Mouse (Mus musculus) midbrain, embryonic 11.5 days (tissue): ENCODE results near the gene Piezo1. TPM values are rescaled to one million over a fixed set of nuclear protein-coding genes. Genes with fewer than 3 reads are reported as not detected.

Source experiments
- ATAC-seq: fragments of 200-750 bp; cut with Nextera tagmentation; 2 replicates; pipeline ENCODE4 v1.8.0; 2017; ENCODE audit warnings: moderate TSS enrichment, moderate library complexity; ENCODE audit not compliant: low FRiP score
- DNase-seq: peaks from one replicate; pipeline ENCODE4 v3.0.0; 2015; ENCODE audit warnings: low spot score; ENCODE audit errors: missing footprints
- H3K27ac ChIP-seq: fragments of 300-500 bp; sonication (generic); 2 replicates; pipeline ENCODE4 v1.5.1; 2014; ENCODE audit warnings: low read depth, low read length
- H3K27me3 ChIP-seq: fragments of 300-500 bp; sonication (generic); 2 replicates; pipeline ENCODE4 v1.6.1; 2014; ENCODE audit warnings: mild to moderate bottlenecking, low read length, moderate library complexity, mixed read lengths; ENCODE audit not compliant: control insufficient read depth, insufficient read depth
- H3K36me3 ChIP-seq: fragments of 300-500 bp; sonication (generic); 2 replicates; pipeline ENCODE4 v1.6.1; 2014; ENCODE audit warnings: mild to moderate bottlenecking, low read length, moderate library complexity, mixed read lengths; ENCODE audit not compliant: control insufficient read depth, insufficient read depth
- H3K4me1 ChIP-seq: fragments of 300-500 bp; sonication (generic); 2 replicates; pipeline ENCODE4 v1.6.1; 2014; ENCODE audit warnings: low read length; ENCODE audit not compliant: control insufficient read depth, insufficient read depth
- H3K4me2 ChIP-seq: fragments of 300-500 bp; sonication (generic); 2 replicates; pipeline ENCODE4 v1.6.1; 2014; ENCODE audit warnings: mild to moderate bottlenecking, moderate library complexity
- H3K4me3 ChIP-seq: fragments of 300-500 bp; sonication (generic); 2 replicates; pipeline ENCODE4 v1.5.1; 2014; ENCODE audit warnings: low read depth, low read length
- H3K9ac ChIP-seq: fragments of 300-500 bp; sonication (generic); 2 replicates; pipeline ENCODE4 v1.6.1; 2014; ENCODE audit warnings: low read length
- H3K9me3 ChIP-seq: fragments of 300-500 bp; sonication (generic); 2 replicates; pipeline ENCODE4 v1.6.1; 2016; ENCODE audit warnings: low read length; ENCODE audit not compliant: control insufficient read depth
- WGBS: fragments of 180-500 bp; shearing (Covaris S2); extraction: QIAGEN DNeasy Blood & Tissue Kit; methylation state at CpG from one replicate; pipeline ENCODE4 v1.1.7; 2014; 5-methylcytosine and 5-hydroxymethylcytosine counted together
- polyA plus RNA-seq: library from polyadenylated mRNA; unstranded; fragments of >200 nt; fragmentation: Nextera tagmentation; extraction: Ambion mirVana; gene quantifications from 2 replicates; pipeline ENCODE4 v1.2.1, GENCODE M21; 2014

Gene Piezo1
- polyA plus RNA-seq, 1 experiment from 2014 or later, result 4.3 TPM

DNA sequence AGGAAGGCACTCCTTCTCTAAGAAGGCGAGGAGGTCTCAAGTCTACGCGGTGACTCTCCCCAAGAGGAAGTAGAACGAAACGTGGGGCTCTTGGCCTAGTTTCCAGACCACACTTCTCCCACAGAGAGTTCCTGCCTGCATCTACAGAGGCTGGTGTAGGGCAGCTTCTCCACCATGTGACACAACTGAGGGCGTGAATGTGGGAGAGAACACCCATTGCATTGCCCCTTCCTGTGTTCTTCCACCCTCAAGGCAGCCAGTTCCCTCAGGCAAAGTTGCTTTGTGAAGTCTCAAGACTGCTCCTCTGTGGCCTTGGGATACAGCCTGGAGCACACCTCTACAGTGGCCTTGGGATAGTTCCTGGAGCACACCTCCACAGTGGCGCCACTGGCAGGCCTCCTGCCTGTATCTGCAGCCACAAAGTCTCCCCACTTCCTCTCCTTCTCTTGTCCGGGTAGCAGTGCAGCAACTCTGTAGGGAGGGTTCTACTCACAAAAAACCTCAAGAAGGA, 77.2 kb downstream of the Piezo1 start:
- H3K9ac ChIP-seq, result no peak overlapping the region

GRCm38 (mm10) chr8:122470691-122471090, 80.4 kb downstream of the Piezo1 start:
- Histone ChIP-seq H3K4me1 (peaks cover 7% of the 10 kb centered on the region), H3K9ac (no peak overlapping the region), H3K36me3 (no peaks in the 10 kb centered on the region), H3K27ac (no peak overlapping the region), H3K4me3 (no peak overlapping the region), H3K27me3 (no peaks in the 10 kb centered on the region), H3K9me3 (no peaks in the 10 kb centered on the region), H3K4me2 (no peak overlapping the region)
- no peak for ATAC-seq
- 86% methylated on average over 5 of the region's 5 CpGs for WGBS
- DNase-seq, result no peak

More for the DNA sequence above, 77.2 kb downstream of the Piezo1 start:
- H3K36me3 ChIP-seq, result 0 out of 2 replicates have a peak, but pooled peaks cover 3% of the 10 kb centered on the region
- ATAC-seq (no peak), DNase-seq (no peak)
- WGBS, result 91% methylated on average over 8 of the region's 8 CpGs
- no peak overlapping the region for H3K4me2 ChIP-seq
- no peak overlapping the region for H3K4me3 ChIP-seq
- no peaks in the 10 kb centered on the region for H3K27me3 ChIP-seq
- no peak overlapping the region for H3K27ac ChIP-seq
- H3K4me1 ChIP-seq, result peaks cover 15% of the 10 kb centered on the region
- no peaks in the 10 kb centered on the region for H3K9me3 ChIP-seq

DNA sequence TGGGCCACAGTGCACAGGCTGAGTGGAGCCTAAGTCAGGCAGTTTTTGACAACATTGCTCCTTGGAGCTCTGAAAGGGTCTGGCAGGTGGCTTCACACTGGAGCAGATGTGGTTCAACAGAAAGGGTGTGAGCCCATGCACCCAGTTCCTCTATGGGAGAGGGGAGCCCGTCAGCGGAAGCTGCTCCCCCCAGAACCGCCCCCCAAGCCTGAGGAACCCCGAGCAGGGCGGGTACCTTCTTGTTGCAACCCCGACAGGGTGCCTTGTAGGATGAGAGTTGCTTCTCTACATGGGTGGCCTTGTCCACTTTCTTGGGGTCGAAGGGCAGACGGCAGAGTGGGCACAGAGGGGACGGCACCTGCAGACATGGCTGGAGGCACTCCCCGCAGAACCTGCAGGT, 81.2 kb downstream of the Piezo1 start:
- Histone ChIP-seq H3K4me2 (no peak overlapping the region), H3K4me1 (peaks cover 3% of the 10 kb centered on the region), H3K9ac (no peak overlapping the region), H3K36me3 (no peaks in the 10 kb centered on the region), H3K4me3 (no peak overlapping the region), H3K9me3 (no peaks in the 10 kb centered on the region), H3K27ac (no peak overlapping the region), H3K27me3 (no peaks in the 10 kb centered on the region)
- DNase-seq, result no peak
- WGBS, result 89% methylated on average over 10 of the region's 10 CpGs
- ATAC-seq, result no peak

DNA sequence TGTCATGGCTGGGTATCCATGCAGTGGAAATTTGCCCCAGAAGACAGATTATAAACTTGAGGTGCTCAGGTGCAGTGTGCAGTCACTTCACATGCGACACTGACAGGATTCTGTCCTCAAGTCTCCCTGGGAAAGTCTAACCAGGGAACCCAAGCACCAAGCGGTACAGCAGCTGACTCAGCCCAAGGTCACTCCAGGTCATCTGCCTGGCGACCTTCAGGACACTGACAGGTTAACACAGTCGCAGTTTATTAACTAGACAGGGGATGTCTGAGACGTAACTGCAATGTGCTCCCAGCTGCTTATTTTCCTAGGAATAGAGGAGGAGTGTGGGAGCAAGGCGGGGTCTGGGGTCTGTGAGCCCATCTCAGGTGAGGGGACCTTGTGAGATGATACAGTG, 81.7 kb downstream of the Piezo1 start:
- Histone ChIP-seq H3K4me3 (no peak overlapping the region), H3K4me1 (no peaks in the 10 kb centered on the region), H3K27ac (no peak overlapping the region), H3K9ac (no peak overlapping the region), H3K9me3 (no peaks in the 10 kb centered on the region), H3K27me3 (no peaks in the 10 kb centered on the region), H3K4me2 (no peak overlapping the region), H3K36me3 (no peaks in the 10 kb centered on the region)
- WGBS, result 83% methylated on average over 6 of the region's 6 CpGs
- no peak for ATAC-seq
- no peak for DNase-seq

DNA sequence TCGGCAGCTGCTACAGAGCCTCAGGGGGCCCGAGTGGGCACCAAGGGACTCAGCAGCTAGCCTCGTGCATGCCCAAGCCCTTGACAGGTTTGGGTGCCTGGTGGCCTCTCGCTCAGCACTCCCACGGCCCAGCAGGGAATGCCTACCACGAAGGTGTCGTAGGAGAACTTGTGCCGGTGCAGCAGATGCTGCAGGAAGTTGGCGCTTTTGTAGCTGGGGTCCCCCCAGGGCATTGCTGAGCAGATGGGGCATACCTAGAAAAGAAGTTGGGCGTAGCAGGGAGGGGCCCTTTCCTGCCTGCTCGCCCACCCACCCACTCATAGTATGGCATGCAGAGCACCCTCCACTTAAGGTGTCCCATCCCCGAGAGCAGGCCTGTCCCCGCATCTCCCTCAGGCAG, 83.3 kb downstream of the Piezo1 start:
- Histone ChIP-seq H3K4me1 (no peaks in the 10 kb centered on the region), H3K9me3 (no peaks in the 10 kb centered on the region), H3K36me3 (no peaks in the 10 kb centered on the region), H3K27ac (no peak overlapping the region), H3K4me2 (no peak overlapping the region), H3K4me3 (no peak overlapping the region), H3K27me3 (no peaks in the 10 kb centered on the region), H3K9ac (no peak overlapping the region)
- WGBS, result 93% methylated on average over 13 of the region's 13 CpGs
- no peak for ATAC-seq
- no peak for DNase-seq

- no peak for ATAC-seq
- WGBS, result 73% methylated on average over 7 of the region's 7 CpGs
- H3K4me2 ChIP-seq, result no peak overlapping the region
- no peak overlapping the region for H3K9ac ChIP-seq
- peaks cover 20% of the 10 kb centered on the region for H3K27me3 ChIP-seq
- H3K9me3 ChIP-seq, result no peaks in the 10 kb centered on the region
- DNase-seq, result no peak
- H3K4me3 ChIP-seq, result no peak overlapping the region
- H3K4me1 ChIP-seq, result peaks cover 12% of the 10 kb centered on the region
- no peaks in the 10 kb centered on the region for H3K36me3 ChIP-seq
- H3K27ac ChIP-seq, result no peak overlapping the region
These were observed 86.1 kb downstream of the Piezo1 start for GRCm38 (mm10) chr8:122464985-122465384.

GRCm38 (mm10) chr8:122463651-122464640, 87.2 kb downstream of the Piezo1 start:
- H3K27me3 ChIP-seq, result peaks cover 28% of the 10 kb centered on the region
- no peak for DNase-seq
- no peak for ATAC-seq
- H3K36me3 ChIP-seq, result no peaks in the 10 kb centered on the region
- H3K27ac ChIP-seq, result no peak overlapping the region
- WGBS, result 72% methylated on average over 12 of the region's 12 CpGs
- H3K4me3 ChIP-seq, result no peak overlapping the region
- peaks cover 12% of the 10 kb centered on the region for H3K4me1 ChIP-seq
- no peak overlapping the region for H3K9ac ChIP-seq
- H3K9me3 ChIP-seq, result no peaks in the 10 kb centered on the region
- no peak overlapping the region for H3K4me2 ChIP-seq

GRCm38 (mm10) chr8:122462510-122462909, 88.6 kb downstream of the Piezo1 start:
- no peaks in the 10 kb centered on the region for H3K9me3 ChIP-seq
- 75% methylated on average over 8 of the region's 8 CpGs for WGBS
- no peak overlapping the region for H3K9ac ChIP-seq
- no peak overlapping the region for H3K4me3 ChIP-seq
- H3K4me1 ChIP-seq, result peaks cover 12% of the 10 kb centered on the region
- no peak for DNase-seq
- no peaks in the 10 kb centered on the region for H3K36me3 ChIP-seq
- H3K27me3 ChIP-seq, result peaks cover 28% of the 10 kb centered on the region
- ATAC-seq, result no peak
- H3K27ac ChIP-seq, result no peak overlapping the region
- no peak overlapping the region for H3K4me2 ChIP-seq

DNA sequence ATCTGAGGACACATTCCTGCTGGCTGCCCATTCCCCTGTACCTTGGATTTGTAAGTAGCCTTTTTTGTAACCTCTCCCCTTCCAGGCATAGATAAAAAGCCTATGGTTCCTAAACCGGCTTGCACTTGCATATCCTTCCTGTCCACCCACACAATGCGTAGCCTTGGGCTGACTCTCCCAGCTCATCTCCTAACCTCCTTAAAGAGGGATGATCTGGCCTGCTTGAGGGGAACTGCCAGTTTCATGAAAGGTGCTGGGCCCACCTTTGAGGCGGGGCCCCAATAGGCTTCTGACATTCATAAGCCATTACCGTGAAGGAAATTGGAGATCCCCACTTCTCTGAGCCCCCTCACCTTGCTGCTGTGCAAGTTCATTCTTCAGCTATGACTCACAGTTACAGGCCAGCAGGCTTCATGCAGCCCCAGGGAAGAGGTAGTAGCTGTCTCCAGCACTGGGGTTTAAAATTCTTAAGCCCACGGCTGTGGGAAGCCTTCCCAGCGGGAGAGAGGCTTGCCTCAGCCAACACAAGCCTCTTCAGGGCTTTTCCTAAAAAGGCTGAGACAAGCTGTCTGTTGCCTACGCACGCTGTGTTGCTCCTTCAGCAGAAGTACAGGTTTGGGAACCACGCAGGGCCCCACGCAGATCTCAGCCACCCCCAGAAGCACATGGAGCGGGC, 89.5 kb downstream of the Piezo1 start:
- no peak for DNase-seq
- 64% methylated on average over 11 of the region's 11 CpGs for WGBS

More for the DNA sequence above, 89.5 kb downstream of the Piezo1 start:
- H3K36me3 ChIP-seq, result no peaks in the 10 kb centered on the region
- no peak overlapping the region for H3K9ac ChIP-seq
- H3K9me3 ChIP-seq, result no peaks in the 10 kb centered on the region
- H3K4me3 ChIP-seq, result no peak overlapping the region
- ATAC-seq, result no peak
- no peak overlapping the region for H3K4me2 ChIP-seq
- H3K4me1 ChIP-seq, result peaks cover 12% of the 10 kb centered on the region
- H3K27ac ChIP-seq, result no peak overlapping the region
- peaks cover 28% of the 10 kb centered on the region for H3K27me3 ChIP-seq
